Mouse (Mus musculus): Measurements from ENCODE around the gene Ahnak2.

- TF ChIP-seq CTCF (IDR thresholded peaks at IDR 0.05; ENCODE audit: low read depth, low read length) (no peak), POLR2A (IDR thresholded peaks at IDR 0.05; ENCODE audit: extremely low read depth, insufficient read depth, low read length) (no peak)
These were observed 7.8 kb upstream of the Ahnak2 start for GRCm38 (mm10) chr12:112810092-112810885.

Measured in liver, adult 2 months (tissue).